Mouse (Mus musculus) inflammation-experienced regulatory T-cells, adult 16 weeks (primary cell): Measurements from ENCODE around the gene Dnmt3a. TPM values are rescaled to one million over a fixed set of nuclear protein-coding genes. Genes with fewer than 3 reads are reported as not detected.

Experiments used
- polyA plus RNA-seq: library from polyadenylated mRNA; unstranded; fragments of 100-300 nt; shearing (Covaris generic); gene quantifications from one replicate; pipeline ENCODE4 v1.2.1, GENCODE M21; 2017

Gene Dnmt3a
- 39.4 TPM for polyA plus RNA-seq

DNA sequence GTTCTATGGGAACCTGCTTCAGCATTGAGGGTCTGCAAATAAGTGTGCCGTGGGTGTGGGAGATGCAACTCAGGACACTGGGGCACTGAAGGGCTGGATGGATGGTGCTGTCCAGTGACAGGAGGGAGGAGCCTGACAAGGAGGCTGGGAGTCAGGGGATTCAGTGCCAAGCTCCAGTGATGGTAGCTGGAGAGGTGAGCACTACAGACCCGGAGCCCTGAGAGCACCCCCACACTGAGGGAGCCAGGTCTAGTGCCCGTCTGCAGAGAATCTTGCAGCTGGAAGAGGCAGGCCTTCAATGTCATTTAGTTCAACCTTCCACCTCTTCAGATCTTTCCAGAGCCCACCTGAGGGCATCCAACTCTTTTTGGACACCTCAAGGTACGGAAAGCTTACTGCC, at the start of gene Dnmt3a:
Dnmt3a (plus strand) TSS at position 156 of the 400 bp plus-strand sequence.

DNA sequence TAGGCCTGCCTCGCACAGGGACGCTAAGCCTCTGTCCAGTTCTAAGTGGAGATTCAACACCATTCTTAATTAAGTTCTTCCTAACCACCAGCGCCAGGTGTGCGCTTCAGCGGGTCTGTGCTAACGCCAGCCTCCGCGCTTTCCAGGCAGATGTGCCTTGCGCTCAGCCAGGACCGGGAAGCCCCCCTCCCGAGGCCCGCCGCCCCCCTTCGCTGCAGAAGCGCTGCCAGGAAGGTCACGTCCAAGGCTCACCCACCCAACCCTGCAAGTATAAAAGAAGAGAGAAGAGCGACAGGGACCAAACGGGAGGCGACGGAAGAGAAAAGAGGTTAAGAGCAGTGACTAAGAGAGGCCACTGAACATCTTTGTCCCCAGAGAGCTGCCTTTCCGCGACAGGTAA, 148.8 kb downstream of the Dnmt3a start, which contains the start of gene Pomc:
Pomc (plus strand) TSS at position 301 of the 400 bp plus-strand sequence.

Other genes starting within 250 kb of the Dnmt3a start
- gene Dtnb, start 233.6 kb upstream of the Dnmt3a start, polyA plus RNA-seq = 44.7 TPM
- 1.7 TPM for gene Pomc, start 148.9 kb downstream of the Dnmt3a start, polyA plus RNA-seq
- gene Efr3b, start 232.9 kb downstream of the Dnmt3a start, polyA plus RNA-seq = 0.27 TPM